Mouse (Mus musculus) CH12.LX (cell line): ENCODE measurements around the gene Zpbp2. TPM values are rescaled to one million over a fixed set of nuclear protein-coding genes. Genes with fewer than 3 reads are reported as not detected.

ENCODE experiments used
- DNase-seq: peaks from one replicate; pipeline ENCODE4 v3.0.0-alpha.2; 2013; ENCODE audit errors: extremely low read depth
- H3K27ac ChIP-seq: 2 replicates; pipeline ENCODE4 v1.5.1; 2012; ENCODE audit warnings: low read depth, mild to moderate bottlenecking, control low read depth, moderate library complexity; ENCODE audit not compliant: insufficient read depth
- H3K27me3 ChIP-seq: replicated peaks from 2 replicates; pipeline ENCODE3; 2012; ENCODE audit warnings: inconsistent platforms
- H3K36me3 ChIP-seq, 2 experiments: replicated peaks in 1 of 2; 2 replicates each; pipeline versions ENCODE3 to v1.6.1; 2012; ENCODE audit warnings: inconsistent platforms in 1 of 2, low read length in 1 of 2, mild to moderate bottlenecking in 1 of 2, mixed read lengths in 1 of 2, moderate library complexity in 1 of 2; ENCODE audit not compliant: control insufficient read depth in 1 of 2, insufficient read depth in 1 of 2
- H3K4me1 ChIP-seq, 2 experiments: 2 replicates each; pipeline ENCODE4 v1.6.1; 2012; ENCODE audit warnings: inconsistent platforms in 1 of 2, moderate library complexity in 1 of 2; ENCODE audit not compliant: insufficient read depth in 2 of 2, control insufficient read depth in 1 of 2
- H3K4me2 ChIP-seq: 2 replicates; pipeline ENCODE4 v1.6.1; 2012; ENCODE audit warnings: low read depth, mild to moderate bottlenecking, control low read depth; ENCODE audit not compliant: poor library complexity, insufficient read depth, severe bottlenecking
- H3K4me3 ChIP-seq, 3 experiments: fragments of 150-350 bp in 1 of 3; sonication (generic) in 1 of 3; replicated peaks in 1 of 3; 2 replicates each; pipeline versions ENCODE3 to v1.5.1; 2011 to 2012; ENCODE audit warnings: low read depth in 2 of 3, low read length in 2 of 3, mild to moderate bottlenecking in 2 of 3, moderate library complexity in 2 of 3, control low read depth in 1 of 3, improper control_type of control experiment in 1 of 3, inconsistent platforms in 1 of 3, mixed read lengths in 1 of 3; ENCODE audit not compliant: poor library complexity in 1 of 3
- H3K79me2 ChIP-seq: replicated peaks from 2 replicates; pipeline ENCODE4 v1.6.1; 2012; ENCODE audit warnings: mild to moderate bottlenecking, moderate library complexity; ENCODE audit not compliant: control insufficient read depth, poor library complexity, insufficient read depth, severe bottlenecking; ENCODE audit errors: extremely low read depth
- H3K9ac ChIP-seq: 2 replicates; pipeline ENCODE4 v1.6.1; 2012; ENCODE audit warnings: low read depth, mild to moderate bottlenecking, control low read depth, moderate library complexity; ENCODE audit not compliant: insufficient read depth
- H3K9me3 ChIP-seq: replicated peaks from 2 replicates; pipeline ENCODE3; 2012; ENCODE audit warnings: low read length, inconsistent platforms, mixed read lengths
- BHLHE40 ChIP-seq: IDR thresholded peaks from 2 replicates; pipeline ENCODE4 v1.6.1; 2011; ENCODE audit warnings: mild to moderate bottlenecking, low read depth, low read length, improper control_type of control experiment
- CHD1 ChIP-seq: IDR thresholded peaks from 2 replicates; pipeline ENCODE4 v1.6.1; 2012; ENCODE audit warnings: low read depth, low read length, improper control_type of control experiment, inconsistent platforms
- CTCF ChIP-seq, 2 experiments: IDR thresholded peaks in 1 of 2; conservative IDR thresholded peaks in 1 of 2; 2 replicates each; pipeline ENCODE4 v1.5.1; 2011 to 2012; ENCODE audit warnings: low read depth in 2 of 2, low read length in 2 of 2, improper control_type of control experiment in 1 of 2, inconsistent platforms in 1 of 2, mild to moderate bottlenecking in 1 of 2, moderate library complexity in 1 of 2
- E2F4 ChIP-seq: IDR thresholded peaks from 2 replicates; pipeline ENCODE4 v1.6.1; 2011; ENCODE audit warnings: low read depth, low read length, improper control_type of control experiment; ENCODE audit not compliant: insufficient replicate concordance
- ELF1 ChIP-seq: IDR thresholded peaks from 2 replicates; pipeline ENCODE4 v1.6.1; 2014; ENCODE audit warnings: low read depth, mild to moderate bottlenecking, inconsistent platforms, low read length, improper control_type of control experiment
- EP300 ChIP-seq: IDR thresholded peaks from 2 replicates; pipeline ENCODE4 v1.6.1; 2011; ENCODE audit warnings: low read length, improper control_type of control experiment
- HCFC1 ChIP-seq: IDR thresholded peaks from 2 replicates; pipeline ENCODE4 v1.6.1; 2012; ENCODE audit warnings: low read depth, mild to moderate bottlenecking, inconsistent platforms, low read length, improper control_type of control experiment
- JUN ChIP-seq: IDR thresholded peaks from 2 replicates; pipeline ENCODE4 v1.6.1; 2011; ENCODE audit warnings: low read depth, mild to moderate bottlenecking, low read length, improper control_type of control experiment, moderate library complexity; ENCODE audit not compliant: insufficient read depth
- KAT2A ChIP-seq: IDR thresholded peaks from 2 replicates; pipeline ENCODE4 v1.6.1; 2012; ENCODE audit warnings: low read length, improper control_type of control experiment, inconsistent platforms; ENCODE audit not compliant: insufficient replicate concordance
- MAX ChIP-seq: IDR thresholded peaks from 2 replicates; pipeline ENCODE4 v1.6.1; 2011; ENCODE audit warnings: low read length, improper control_type of control experiment
- MEF2A ChIP-seq: IDR thresholded peaks from 2 replicates; pipeline ENCODE4 v1.6.1; 2014; ENCODE audit warnings: low read depth, mild to moderate bottlenecking, inconsistent platforms, low read length, improper control_type of control experiment, borderline replicate concordance
- NELFE ChIP-seq: IDR thresholded peaks from 2 replicates; pipeline ENCODE4 v1.6.1; 2011; ENCODE audit warnings: low read depth, low read length, improper control_type of control experiment
- PAX5 ChIP-seq: IDR thresholded peaks from 2 replicates; pipeline ENCODE4 v1.6.1; 2012; ENCODE audit warnings: low read length, inconsistent platforms, mixed read lengths
- POLR2A ChIP-seq: IDR thresholded peaks from 2 replicates; pipeline ENCODE4 v1.6.1; 2011; ENCODE audit warnings: low read depth, mild to moderate bottlenecking, improper control_type of control experiment, low read length
- POLR2AphosphoS2 ChIP-seq: IDR thresholded peaks from 2 replicates; pipeline ENCODE4 v1.6.1; 2011; ENCODE audit warnings: low read depth, low read length, improper control_type of control experiment
- RAD21 ChIP-seq: IDR thresholded peaks from 2 replicates; pipeline ENCODE4 v1.6.1; 2011; ENCODE audit warnings: low read depth, mild to moderate bottlenecking, low read length, improper control_type of control experiment, moderate library complexity
- SMC3 ChIP-seq: IDR thresholded peaks from 2 replicates; pipeline ENCODE4 v1.6.1; 2011; ENCODE audit warnings: low read depth, low read length, improper control_type of control experiment
- UBTF ChIP-seq: IDR thresholded peaks from 2 replicates; pipeline ENCODE4 v1.6.1; 2012; ENCODE audit warnings: low read depth, mild to moderate bottlenecking, inconsistent platforms, low read length, improper control_type of control experiment, moderate library complexity
- USF1 ChIP-seq: IDR thresholded peaks from 2 replicates; pipeline ENCODE4 v1.6.1; 2014; ENCODE audit warnings: low read depth, mild to moderate bottlenecking, inconsistent platforms, low read length, improper control_type of control experiment
- ZC3H11A ChIP-seq: IDR thresholded peaks from 2 replicates; pipeline ENCODE4 v1.6.1; 2012; ENCODE audit warnings: low read depth, mild to moderate bottlenecking, inconsistent platforms, low read length, improper control_type of control experiment
- ZKSCAN1 ChIP-seq: IDR thresholded peaks from 2 replicates; pipeline ENCODE4 v1.6.1; 2012; ENCODE audit warnings: low read depth, inconsistent platforms, low read length, improper control_type of control experiment, borderline replicate concordance
- ZNF384 ChIP-seq: IDR thresholded peaks from 2 replicates; pipeline ENCODE4 v1.6.1; 2012; ENCODE audit warnings: low read depth, low read length, improper control_type of control experiment, inconsistent platforms
- dilution Hi-C: fragments of 300-500 bp; cut with MboI; formaldehyde crosslinking; loops from 2 replicates; pipeline ENCODE4 v1.14.3; 2020; ENCODE audit warnings: low sequenced_read_pairs; ENCODE audit not compliant: extremely low pct_unique_long_range_greater_than_20kb, extremely low pct_ligation_motif_present
- in situ Hi-C: fragments of 300-500 bp; cut with MboI; formaldehyde crosslinking; loops from 3 replicates; pipeline ENCODE4 v1.14.3; 2019; ENCODE audit warnings: low sequenced_read_pairs, low pct_ligation_motif_present, low pct_unique_long_range_greater_than_20kb, mixed read lengths
- polyA plus RNA-seq: library from polyadenylated mRNA; unstranded; fragments of >175 nt; gene quantifications from 2 replicates; pipeline ENCODE4 v1.2.1, GENCODE M21; 2012; ENCODE audit warnings: low read depth; ENCODE audit not compliant: insufficient read length
- total RNA-seq, 2 experiments: library from RNA; depleted of rRNA; stranded (reverse); fragments of 300-350 nt in 1 of 2; fragments of >200 nt in 1 of 2; gene quantifications; 2 replicates each; pipeline ENCODE4 v1.2.3; 2012 to 2014

The Zpbp2 gene
- total and polyA plus RNA-seq, 3 experiments, result 3.2 to 3.9 (median 3.7) TPM

DNA sequence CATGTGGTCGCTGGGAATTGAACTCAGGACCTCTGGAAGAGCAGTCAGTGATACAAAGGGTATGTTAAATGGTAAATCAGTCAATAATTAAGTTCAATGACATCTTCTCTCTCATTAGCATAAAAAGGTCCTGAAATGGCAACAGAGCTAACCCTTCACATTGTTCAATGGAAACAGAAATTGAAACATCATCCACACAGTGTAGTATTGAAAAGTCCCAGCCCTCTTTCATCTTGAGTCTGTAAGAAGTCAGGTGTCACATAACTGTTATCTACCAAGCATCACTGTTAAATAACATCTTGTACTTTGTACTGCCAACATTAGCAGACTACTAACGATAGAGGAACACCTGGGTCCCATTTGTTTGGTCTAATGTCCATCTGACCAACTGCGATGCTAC is 12.1 kb downstream of the Zpbp2 start:
- no peak for DNase-seq
- H3K36me3 ChIP-seq, result no peaks in the 10 kb centered on the region
- 0 out of 2 replicates have a peak, but pooled peaks have one; percentile 18 for TF ChIP-seq BHLHE40
- TF ChIP-seq EP300, result peak; percentile 58; the same call in 1 of the 2 replicates
- no peak for TF ChIP-seq PAX5
- TF ChIP-seq NELFE, result no peak
- no peak for TF ChIP-seq E2F4
- no peak for TF ChIP-seq RAD21
- in situ Hi-C loops, result no loop called here
- no peak overlapping the region for H3K9ac ChIP-seq
- no peak overlapping the region for H3K4me3 ChIP-seq
- H3K4me2 ChIP-seq, result no peak overlapping the region
- H3K79me2 ChIP-seq, result no peaks in the 10 kb centered on the region
- dilution Hi-C loops, result no loop called here
- H3K27me3 ChIP-seq, result no peaks in the 10 kb centered on the region
- H3K9me3 ChIP-seq, result peaks cover 2% of the 10 kb centered on the region
- H3K4me1 ChIP-seq, result peaks cover 0 to 7% of the 10 kb centered on the region in 2 experiments; a peak in 1 of 4 replicates
- H3K27ac ChIP-seq, result no peak overlapping the region

DNA sequence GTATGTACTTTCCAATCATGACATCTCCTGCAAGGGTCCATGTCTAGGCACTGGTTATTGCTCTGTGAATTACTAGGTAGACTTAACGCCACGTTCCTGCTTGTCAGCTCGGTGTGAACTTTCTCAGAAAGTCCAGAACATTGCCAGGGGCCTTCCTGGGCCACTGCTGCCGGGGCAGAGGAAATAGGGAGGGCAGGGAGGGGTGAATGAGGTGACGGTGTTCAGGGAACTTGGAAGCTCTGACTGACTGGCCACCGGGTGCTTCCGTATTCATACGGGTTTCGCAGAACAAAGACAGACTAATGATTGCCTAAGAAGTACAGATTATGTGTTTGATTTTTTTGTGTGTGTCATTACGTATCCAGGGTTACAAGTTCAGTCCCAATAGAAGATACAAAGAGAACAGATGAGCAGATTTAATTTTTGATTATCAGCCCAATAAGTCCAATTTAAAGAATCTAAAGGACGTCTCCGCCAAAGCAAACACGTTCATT is 13.1 kb downstream of the Zpbp2 start:
- in situ Hi-C loops, result no loop called here
- Histone ChIP-seq H3K79me2 (no peaks in the 10 kb centered on the region), H3K36me3 (no peaks in the 10 kb centered on the region), H3K4me2 (no peak overlapping the region), H3K27ac (no peak overlapping the region), H3K9ac (no peak overlapping the region), H3K4me1 (peaks cover 0 to 7% of the 10 kb centered on the region in 2 experiments; a peak in 1 of 4 replicates), H3K27me3 (no peaks in the 10 kb centered on the region), H3K4me3 (no peak overlapping the region), H3K9me3 (peaks cover 4% of the 10 kb centered on the region)
- dilution Hi-C loops, result no loop called here
- TF ChIP-seq POLR2A, result no peak
- no peak for TF ChIP-seq NELFE
- no peak for TF ChIP-seq MEF2A
- no peak for TF ChIP-seq ZNF384
- no peak for TF ChIP-seq E2F4
- no peak for TF ChIP-seq SMC3
- TF ChIP-seq USF1, result no peak
- no peak for TF ChIP-seq CHD1
- TF ChIP-seq UBTF, result no peak
- TF ChIP-seq HCFC1, result no peak
- TF ChIP-seq MAX, result no peak
- no peak for TF ChIP-seq POLR2AphosphoS2
- no peak for TF ChIP-seq ZC3H11A
- no peak for TF ChIP-seq ELF1
- no peak for TF ChIP-seq ZKSCAN1
- TF ChIP-seq KAT2A, result no peak
- no peak for TF ChIP-seq PAX5
- no peak for TF ChIP-seq CTCF (conservative IDR thresholded peaks at IDR 0.05 in 1 of 2, IDR thresholded peaks at IDR 0.05 in 1 of 2; ENCODE audit: low read depth in 2 of 2, low read length in 2 of 2)
- TF ChIP-seq JUN, result no peak
- DNase-seq, result no peak
